Mouse (Mus musculus): Measurements from ENCODE around the gene Crocc. TPM values are rescaled to one million over a fixed set of nuclear protein-coding genes. Genes with fewer than 3 reads are reported as not detected.

Gene Crocc
- polyA plus RNA-seq, 1 experiment from 2014 or later: 1.5 TPM

GRCm38 (mm10) chr4:140996812-140997211 is 63.5 kb downstream of the Crocc start:
- no peak overlapping the region for H3K4me3 ChIP-seq (ENCODE audit: inconsistent target)
- H3K79me2 ChIP-seq (ENCODE audit: inconsistent target): peaks cover 60% of the 10 kb centered on the region
- peaks cover 96% of the 10 kb centered on the region for H3K36me3 ChIP-seq (ENCODE audit: inconsistent target)
- 92% methylated on average over 9 of the region's 9 CpGs for WGBS (ENCODE audit: missing documents)
- no peak overlapping the region for H3K27ac ChIP-seq

- no peak overlapping the region for H3K4me3 ChIP-seq (ENCODE audit: inconsistent target)
- no peak overlapping the region for H3K27ac ChIP-seq
- H3K36me3 ChIP-seq (ENCODE audit: inconsistent target): peaks cover 94% of the 10 kb centered on the region
- H3K79me2 ChIP-seq (ENCODE audit: inconsistent target): peaks cover 70% of the 10 kb centered on the region
- 67% methylated on average over 8 of the region's 8 CpGs for WGBS (ENCODE audit: missing documents)
Measured at GRCm38 (mm10) chr4:140995811-140996210, 64.5 kb downstream of the Crocc start.

- Histone ChIP-seq H3K79me2 (ENCODE audit: inconsistent target) (peaks cover 90% of the 10 kb centered on the region), H3K36me3 (ENCODE audit: inconsistent target) (peaks cover 89% of the 10 kb centered on the region), H3K27ac (no peak overlapping the region), H3K4me3 (ENCODE audit: inconsistent target) (no peak overlapping the region)
- 93% methylated on average over 8 of the region's 8 CpGs for WGBS (ENCODE audit: missing documents)
Measured at GRCm38 (mm10) chr4:140993846-140994245, 66.5 kb downstream of the Crocc start.

GRCm38 (mm10) chr4:140992215-140992614 is 68.1 kb downstream of the Crocc start:
- WGBS (ENCODE audit: missing documents): 95% methylated on average over 14 of the region's 20 CpGs
- H3K36me3 ChIP-seq (ENCODE audit: inconsistent target): peaks cover 75% of the 10 kb centered on the region
- H3K4me3 ChIP-seq (ENCODE audit: inconsistent target): no peak overlapping the region
- no peak overlapping the region for H3K27ac ChIP-seq
- peaks cover 95% of the 10 kb centered on the region for H3K79me2 ChIP-seq (ENCODE audit: inconsistent target)

GRCm38 (mm10) chr4:140989447-140989846 is 70.9 kb downstream of the Crocc start:
- 76% methylated on average over 14 of the region's 14 CpGs for WGBS (ENCODE audit: missing documents)
- peak overlapping the region; percentile 94 for H3K4me3 ChIP-seq (ENCODE audit: inconsistent target)
- H3K79me2 ChIP-seq (ENCODE audit: inconsistent target): peaks cover 74% of the 10 kb centered on the region
- peak overlapping the region; percentile 98 for H3K27ac ChIP-seq
- peaks cover 49% of the 10 kb centered on the region for H3K36me3 ChIP-seq (ENCODE audit: inconsistent target)

- Histone ChIP-seq H3K36me3 (ENCODE audit: inconsistent target) (peaks cover 43% of the 10 kb centered on the region), H3K79me2 (ENCODE audit: inconsistent target) (peaks cover 67% of the 10 kb centered on the region), H3K4me3 (ENCODE audit: inconsistent target) (peak overlapping the region; percentile 94), H3K27ac (peak overlapping the region; percentile 98)
- 0% methylated on average over 7 of the region's 7 CpGs for WGBS (ENCODE audit: missing documents)
Measured at GRCm38 (mm10) chr4:140988706-140989290, 71.6 kb downstream of the Crocc start.

- peak overlapping the region; percentile 98 for H3K27ac ChIP-seq
- peaks cover 29% of the 10 kb centered on the region for H3K36me3 ChIP-seq (ENCODE audit: inconsistent target)
- 0% methylated on average over 6 of the region's 7 CpGs for WGBS (ENCODE audit: missing documents)
Measured at GRCm38 (mm10) chr4:140987476-140987875, 72.9 kb downstream of the Crocc start.

GRCm38 (mm10) chr4:140986711-140987395 is 73.5 kb downstream of the Crocc start, which contains the start of gene Atp13a2:
Gene Atp13a2, plus strand, starts transcription at chr4:140986873.
- Histone ChIP-seq H3K36me3 (ENCODE audit: inconsistent target) (peaks cover 23% of the 10 kb centered on the region; the same call in 1 of the 2 replicates), H3K4me3 (ENCODE audit: inconsistent target) (peak within 1 kb of the TSS; percentile 94), H3K27ac (peak within 1 kb of the TSS; percentile 98), H3K79me2 (ENCODE audit: inconsistent target) (peaks cover 48% of the 10 kb centered on the region)
- under 1% methylated on average over 58 of the region's 58 CpGs for WGBS (ENCODE audit: missing documents)

More at GRCm38 (mm10) chr4:140987476-140987875, 72.9 kb downstream of the Crocc start:
- Histone ChIP-seq H3K79me2 (ENCODE audit: inconsistent target) (peaks cover 54% of the 10 kb centered on the region), H3K4me3 (ENCODE audit: inconsistent target) (peak overlapping the region; percentile 94)

- WGBS (ENCODE audit: missing documents): 41% methylated on average over 15 of the region's 15 CpGs
- peaks cover 16% of the 10 kb centered on the region; the same call in 1 of the 2 replicates for H3K36me3 ChIP-seq (ENCODE audit: inconsistent target)
- H3K27ac ChIP-seq: no peak overlapping the region
- peak overlapping the region; percentile 10; the same call in 1 of the 2 replicates for H3K4me3 ChIP-seq (ENCODE audit: inconsistent target)
- H3K79me2 ChIP-seq (ENCODE audit: inconsistent target): peaks cover 41% of the 10 kb centered on the region
Measured at GRCm38 (mm10) chr4:140986024-140986710, 74.2 kb downstream of the Crocc start.

- Histone ChIP-seq H3K27ac (peak overlapping the region; percentile 98), H3K36me3 (ENCODE audit: inconsistent target) (peaks cover 10% of the 10 kb centered on the region), H3K79me2 (ENCODE audit: inconsistent target) (peaks cover 24% of the 10 kb centered on the region), H3K4me3 (ENCODE audit: inconsistent target) (no peak overlapping the region)
- 98% methylated on average over 6 of the region's 6 CpGs for WGBS (ENCODE audit: missing documents)
Measured at GRCm38 (mm10) chr4:140984544-140984943, 75.8 kb downstream of the Crocc start.

- H3K27ac ChIP-seq: peak overlapping the region; percentile 98
- 1% methylated on average over 9 of the region's 9 CpGs for WGBS (ENCODE audit: missing documents)
- peaks cover 16% of the 10 kb centered on the region for H3K79me2 ChIP-seq (ENCODE audit: inconsistent target)
- H3K36me3 ChIP-seq (ENCODE audit: inconsistent target): peaks cover 18% of the 10 kb centered on the region
- H3K4me3 ChIP-seq (ENCODE audit: inconsistent target): no peak overlapping the region
Measured at GRCm38 (mm10) chr4:140983442-140983841, 76.9 kb downstream of the Crocc start.

- Histone ChIP-seq H3K36me3 (ENCODE audit: inconsistent target) (peaks cover 24% of the 10 kb centered on the region), H3K4me3 (ENCODE audit: inconsistent target) (no peak overlapping the region), H3K27ac (peak overlapping the region; percentile 98), H3K79me2 (ENCODE audit: inconsistent target) (peaks cover 10% of the 10 kb centered on the region)
- WGBS (ENCODE audit: missing documents): 25% methylated on average over 2 of the region's 4 CpGs
Measured at GRCm38 (mm10) chr4:140982808-140983207, 77.5 kb downstream of the Crocc start.

GRCm38 (mm10) chr4:140981605-140982004 is 78.7 kb downstream of the Crocc start:
- WGBS (ENCODE audit: missing documents): 95% methylated on average over 2 of the region's 2 CpGs
- H3K36me3 ChIP-seq (ENCODE audit: inconsistent target): peaks cover 35% of the 10 kb centered on the region
- H3K27ac ChIP-seq: no peak overlapping the region

GRCm38 (mm10) chr4:140977886-140978692 is 82.3 kb downstream of the Crocc start:
- Histone ChIP-seq H3K27ac (no peak overlapping the region), H3K4me3 (ENCODE audit: inconsistent target) (no peak overlapping the region), H3K79me2 (ENCODE audit: inconsistent target) (no peaks in the 10 kb centered on the region; the same call in 1 of the 2 replicates), H3K36me3 (ENCODE audit: inconsistent target) (peaks cover 53% of the 10 kb centered on the region)
- WGBS (ENCODE audit: missing documents): 59% methylated on average over 14 of the region's 14 CpGs

More at GRCm38 (mm10) chr4:140981605-140982004, 78.7 kb downstream of the Crocc start:
- H3K4me3 ChIP-seq (ENCODE audit: inconsistent target): no peak overlapping the region
- H3K79me2 ChIP-seq (ENCODE audit: inconsistent target): no peaks in the 10 kb centered on the region

All from macrophage (primary cell).